Mouse (Mus musculus) left cerebral cortex, adult 6 months (tissue): ENCODE data around the gene Csf3r. TPM values are rescaled to one million over a fixed set of nuclear protein-coding genes. Genes with fewer than 3 reads are reported as not detected.

Experiments
- long read RNA-seq, 2 experiments: library from polyadenylated mRNA; unstranded; transcript quantifications; one replicate each; pipeline ENCODE4 v2.0.0; 2019 to 2020
- polyA plus RNA-seq: library from polyadenylated mRNA; unstranded; fragments of <200 nt; fragmentation: Nextera tagmentation; gene quantifications from 2 replicates; pipeline ENCODE4 v1.2.3, GENCODE M21; 2021

Gene Csf3r
- 1.5 and 2.0 TPM in 2 replicates for polyA plus RNA-seq
- long read RNA-seq, experiment 1, partial matches to known transcripts = 2 of 10 reads
- long read RNA-seq, experiment 1, other reads (novel, unspliced or antisense) = 5 of 10 reads
- long read RNA-seq, experiment 2 = 0 reads

DNA sequence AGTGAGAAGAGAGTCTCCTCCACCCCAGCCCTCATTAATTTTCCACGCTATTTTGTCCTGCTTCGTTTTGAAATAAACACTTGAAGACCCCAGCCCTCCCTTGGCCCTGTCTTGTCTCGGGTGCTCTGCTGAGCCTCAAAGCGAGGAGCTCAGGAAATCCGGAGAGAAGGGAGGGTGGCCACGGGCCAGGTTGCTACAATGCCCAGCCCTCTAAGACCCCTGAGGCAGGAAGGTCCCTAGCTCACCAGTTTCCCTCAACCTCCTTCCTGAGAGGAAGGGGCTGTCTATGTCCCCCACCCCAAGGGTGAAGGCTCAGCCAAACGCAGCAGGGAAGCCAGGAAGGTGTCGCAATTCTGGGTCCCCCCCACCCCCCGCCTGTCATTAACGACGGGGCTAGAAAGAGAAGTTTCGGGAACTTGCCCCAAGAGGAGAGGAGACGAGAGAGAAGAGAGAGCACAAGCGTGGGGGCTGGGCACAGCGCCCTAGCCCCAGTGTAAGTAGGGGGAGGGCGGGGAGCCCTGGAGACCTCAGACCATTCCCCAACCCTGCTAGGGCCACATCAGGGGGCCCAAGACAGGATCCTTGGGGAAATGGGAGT, at the start of gene Csf3r:
Csf3r (plus strand) TSS at position 248 of the 598 bp plus-strand sequence.

DNA sequence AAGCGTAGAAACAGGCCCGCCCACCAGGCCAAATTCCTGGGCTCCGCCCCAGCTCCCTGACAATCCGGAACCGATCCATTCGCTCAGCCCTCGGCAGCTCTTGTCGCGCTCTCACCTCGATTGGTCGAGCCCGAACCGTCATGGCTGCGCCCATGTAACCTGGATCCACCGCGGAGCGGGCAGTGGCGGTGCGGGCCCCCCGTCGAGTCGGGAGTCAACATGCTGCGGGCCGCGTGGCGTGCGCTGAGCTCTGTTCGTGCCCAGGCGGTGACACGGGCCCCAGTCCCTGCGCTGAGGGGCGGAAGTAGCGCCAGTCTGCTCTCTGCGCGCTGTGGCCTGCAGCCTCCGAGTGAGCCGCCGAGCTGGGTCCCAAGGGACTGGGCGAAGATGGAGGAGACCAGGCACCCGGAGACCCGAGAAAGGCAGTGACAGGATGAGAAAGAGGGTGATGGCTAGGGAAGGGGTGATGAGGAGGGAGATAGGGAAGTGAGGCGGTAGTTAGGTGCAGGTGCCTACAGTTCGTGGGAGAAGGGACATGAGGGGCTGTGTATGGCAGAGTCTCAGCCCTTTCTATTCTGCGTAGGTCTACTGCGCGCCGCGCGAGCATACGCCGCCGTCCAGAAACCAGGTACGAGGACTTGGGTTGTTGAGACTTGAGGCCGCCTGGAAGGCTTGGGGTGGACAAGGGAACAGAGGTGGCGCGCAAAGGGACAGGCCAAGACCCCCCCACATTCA, 22.7 kb downstream of the Csf3r start, which contains the start of gene Mrps15:
Mrps15 (plus strand) TSS at position 75 of the 735 bp plus-strand sequence.

DNA sequence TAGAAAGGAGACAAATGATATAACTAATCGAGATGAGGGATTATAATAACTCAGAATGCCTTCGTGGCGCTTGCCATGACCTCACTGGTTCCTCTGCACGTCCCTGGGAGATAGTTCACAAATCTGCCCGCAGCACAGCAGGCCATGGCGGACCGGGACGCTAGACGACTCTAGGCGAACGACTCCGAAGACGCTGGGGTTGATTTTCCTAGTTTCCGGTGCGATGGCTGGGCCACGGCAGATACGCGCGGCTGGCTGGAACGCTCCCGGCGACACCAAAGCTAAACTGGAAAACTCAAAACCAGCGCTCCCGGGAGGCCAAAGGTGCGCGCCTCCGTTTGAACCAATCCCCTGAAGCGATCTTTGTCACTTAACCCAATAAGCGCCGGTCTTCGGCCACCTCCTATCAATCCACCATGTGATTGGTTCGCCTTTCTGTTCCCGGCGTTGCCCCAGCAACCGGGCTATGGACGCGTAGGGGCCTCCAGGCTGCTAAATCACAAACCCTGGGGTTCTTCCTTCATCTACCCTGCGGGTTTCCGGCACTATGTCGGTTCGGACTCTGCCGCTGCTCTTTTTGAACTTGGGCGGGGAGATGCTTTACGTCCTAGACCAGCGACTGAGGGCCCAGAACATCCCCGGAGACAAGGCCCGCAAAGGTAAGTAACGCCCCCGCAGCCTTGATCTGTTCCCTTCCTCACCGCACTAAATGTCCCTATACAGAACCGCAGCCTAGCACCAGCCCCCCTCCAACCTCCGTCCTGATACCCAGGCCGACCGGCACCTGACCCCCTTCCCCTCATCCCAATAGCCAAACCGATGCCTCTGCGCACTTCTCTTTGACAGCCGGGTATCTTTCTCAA, 34.0 kb downstream of the Csf3r start, which contains the start of gene Oscp1:
Oscp1 (plus strand) TSS at position 432 of the 863 bp plus-strand sequence.

Other genes with a start within 250 kb of the Csf3r start
- 101 and 105 TPM in 2 replicates for gene Mrps15, start 22.4 kb downstream of the Csf3r start, polyA plus RNA-seq
- 65.4 and 83.2 TPM in 2 replicates for gene Oscp1, start 34.0 kb downstream of the Csf3r start, polyA plus RNA-seq
- gene Lsm10, start 72.1 kb downstream of the Csf3r start, polyA plus RNA-seq = 26.2 and 39.1 TPM in 2 replicates
- gene Stk40, start 79.4 kb downstream of the Csf3r start, polyA plus RNA-seq = 3.8 and 13.2 TPM in 2 replicates
- gene Eva1b, start 123.2 kb downstream of the Csf3r start, polyA plus RNA-seq = 6.0 and 6.6 TPM in 2 replicates
- gene Sh3d21, start 138.9 kb downstream of the Csf3r start, polyA plus RNA-seq = 0.35 and 0.39 TPM in 2 replicates
- 41.6 and 45.4 TPM in 2 replicates for gene Thrap3, start 178.2 kb downstream of the Csf3r start, polyA plus RNA-seq
- 24.3 and 105 TPM in 2 replicates for gene Map7d1, start 231.8 kb downstream of the Csf3r start, polyA plus RNA-seq
- 73.5 and 74.6 TPM in 2 replicates for gene Trappc3, start 237.8 kb downstream of the Csf3r start, polyA plus RNA-seq